Mouse (Mus musculus): ENCODE measurements around the gene Kcnk10.

DNA sequence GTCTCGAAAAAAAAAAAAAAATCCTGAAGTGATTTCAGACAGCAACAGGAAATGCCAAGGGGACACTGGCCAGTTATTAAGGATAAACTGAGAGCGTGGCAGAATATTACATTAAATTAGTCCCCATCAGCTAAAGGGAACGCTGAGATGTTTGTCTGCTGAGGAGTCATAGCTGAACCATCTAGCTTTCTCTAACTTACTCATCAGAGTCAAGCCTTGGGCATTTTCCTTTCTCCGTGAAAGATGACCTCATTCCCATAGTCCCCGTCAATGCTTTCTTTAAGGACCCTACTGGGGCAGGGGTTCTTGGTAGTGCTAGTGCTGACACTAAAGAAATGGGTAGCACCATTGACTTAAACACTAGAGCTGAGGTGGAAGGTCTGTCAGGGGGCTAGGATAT is 106.9 kb downstream of the Kcnk10 start:
- TF ChIP-seq CTCF (IDR thresholded peaks at IDR 0.05; ENCODE audit: low read depth, low read length) (no peak), TAL1 (conservative IDR thresholded peaks at IDR 0.05; ENCODE audit: low read depth, low read length) (no peak), GATA1 (IDR thresholded peaks at IDR 0.05; ENCODE audit: borderline replicate concordance, low read length) (no peak), GATA2 (IDR thresholded peaks at IDR 0.05; ENCODE audit: borderline replicate concordance, low read depth, low read length) (no peak)

Measured in G1E (cell line).